Mouse (Mus musculus): ENCODE results near the gene Dpy30.

Dpy30 gene

DNA sequence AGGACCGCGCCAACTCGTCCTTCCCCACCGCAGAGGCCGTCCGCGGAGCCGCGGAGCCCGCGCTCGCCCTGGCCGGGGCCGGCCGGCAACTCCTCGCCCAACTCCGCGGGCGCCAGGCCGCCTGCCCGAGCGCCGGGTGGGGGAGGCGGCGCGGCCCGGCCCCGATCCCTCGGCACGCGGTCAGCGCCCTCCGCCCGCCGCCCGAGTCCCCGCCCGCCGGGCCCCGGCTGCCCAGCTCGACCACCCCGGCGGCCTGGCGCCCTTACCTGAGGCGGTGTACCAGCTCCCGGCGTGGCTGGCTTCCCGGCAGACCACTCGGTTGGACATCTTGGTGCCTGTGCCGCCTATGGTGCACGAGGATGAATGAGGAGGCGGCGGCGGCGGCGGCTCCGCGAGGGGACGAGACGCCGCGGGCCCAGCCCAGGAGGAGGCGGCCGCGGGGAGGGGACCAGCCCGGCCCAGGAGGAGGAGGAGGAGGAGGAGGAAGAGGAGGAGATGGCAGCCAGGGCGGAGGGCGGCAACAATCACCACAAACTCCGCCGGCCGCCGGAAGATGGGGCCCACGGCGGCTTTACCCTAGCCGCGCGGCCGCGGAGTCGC is 29.2 kb downstream of the Dpy30 start:
- peak; percentile 39 to 60 for DNase-seq (ENCODE audit: low spot score in 2 of 2)

DNA sequence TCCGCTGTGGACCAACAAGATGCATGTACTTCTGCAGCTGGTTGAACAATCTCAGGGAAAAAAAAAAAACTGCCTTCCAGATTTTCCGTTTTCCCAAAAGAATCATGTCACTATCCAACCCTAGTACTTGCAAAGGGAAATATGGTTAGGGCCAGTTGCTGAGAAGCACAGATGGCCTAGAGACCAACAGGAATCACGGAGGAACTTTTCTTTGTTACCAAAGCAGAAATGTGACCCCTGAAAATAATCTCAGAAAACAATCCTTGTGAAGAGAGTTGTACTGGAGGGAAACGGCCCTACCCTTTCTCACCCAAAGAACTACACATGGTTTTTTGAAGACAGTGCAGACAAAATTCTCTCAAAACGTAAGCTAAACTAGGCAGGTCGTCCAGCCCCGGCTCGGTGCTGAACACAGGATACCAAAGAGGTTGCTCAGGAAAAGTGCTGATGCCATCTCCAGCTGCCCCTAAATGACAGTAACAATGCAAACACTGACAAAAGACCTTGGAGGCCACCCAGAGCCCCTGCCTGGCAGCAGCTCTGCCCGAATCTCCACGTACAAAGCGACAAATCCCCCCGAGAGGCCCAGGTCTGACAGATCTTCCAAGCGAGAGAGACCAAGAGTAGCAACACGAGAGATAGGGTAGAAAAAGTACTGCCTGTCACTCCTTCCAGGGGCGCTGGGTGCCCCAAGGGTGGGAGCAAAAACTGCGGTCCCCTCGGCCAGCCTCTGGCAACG is 29.9 kb downstream of the Dpy30 start:
- peak in 1 of 2 experiments; percentile 23 for DNase-seq (ENCODE audit: low spot score in 2 of 2)

DNA sequence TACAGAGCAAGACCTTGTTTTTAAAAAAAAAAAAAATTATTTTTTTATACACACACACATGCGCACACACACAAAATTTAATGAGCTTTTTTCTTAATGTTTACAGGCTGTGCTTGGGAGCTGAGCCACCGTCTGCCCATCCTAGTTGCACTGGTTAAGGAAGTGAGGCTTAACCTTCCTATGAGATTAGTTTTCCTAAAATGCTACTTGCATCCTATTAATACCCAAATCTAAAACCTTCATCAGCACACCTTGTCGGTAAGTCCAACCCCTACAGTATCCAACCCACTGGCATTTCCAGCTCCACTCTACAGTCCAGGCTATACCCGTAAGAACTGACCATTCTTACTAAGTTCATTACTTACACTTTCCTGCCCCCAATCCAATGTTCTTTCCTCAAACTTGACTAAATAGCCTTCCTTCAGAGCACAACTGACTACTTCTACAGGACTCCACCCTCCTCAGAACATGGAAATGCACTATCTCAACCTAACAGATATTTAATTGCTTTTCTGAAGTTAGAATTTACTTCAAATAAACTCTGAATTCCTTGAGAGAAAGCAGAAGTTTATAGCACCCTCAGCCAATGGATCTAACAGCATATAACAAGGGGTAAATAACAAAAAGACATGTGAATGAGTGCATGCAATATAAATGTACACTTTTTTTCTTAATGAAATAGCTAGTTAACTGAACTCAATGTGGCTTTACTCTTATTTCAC is 31.9 kb downstream of the Dpy30 start:
- no peak for DNase-seq (ENCODE audit: low spot score in 2 of 2)

GRCm38 (mm10) chr17:74290869-74291268 is 32.9 kb downstream of the Dpy30 start:
- no peak for DNase-seq (ENCODE audit: low spot score in 2 of 2)

GRCm38 (mm10) chr17:74290198-74290597 is 33.5 kb downstream of the Dpy30 start:
- no peak for DNase-seq (ENCODE audit: low spot score in 2 of 2)

DNA sequence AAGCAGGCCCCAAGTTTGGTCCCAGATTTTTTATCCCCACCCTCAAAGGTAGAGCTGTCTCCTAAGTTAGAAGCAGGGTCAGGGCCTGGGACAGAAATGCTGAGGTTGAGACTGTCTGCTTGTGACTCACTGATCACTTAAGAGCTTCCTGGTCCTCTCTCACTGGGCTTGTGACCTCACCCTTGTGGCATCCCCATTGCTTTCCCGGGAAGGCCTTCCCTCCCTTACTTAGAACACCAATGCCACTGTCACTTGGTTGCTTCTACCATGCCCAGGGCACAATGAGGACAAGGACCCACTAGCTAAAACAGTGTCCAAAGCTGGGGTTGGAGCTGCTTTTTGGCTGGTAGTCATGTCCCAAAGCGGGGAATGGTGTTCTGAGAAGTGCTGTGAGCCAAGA is 35.1 kb downstream of the Dpy30 start:
- no peak for DNase-seq (ENCODE audit: low spot score in 2 of 2)

DNA sequence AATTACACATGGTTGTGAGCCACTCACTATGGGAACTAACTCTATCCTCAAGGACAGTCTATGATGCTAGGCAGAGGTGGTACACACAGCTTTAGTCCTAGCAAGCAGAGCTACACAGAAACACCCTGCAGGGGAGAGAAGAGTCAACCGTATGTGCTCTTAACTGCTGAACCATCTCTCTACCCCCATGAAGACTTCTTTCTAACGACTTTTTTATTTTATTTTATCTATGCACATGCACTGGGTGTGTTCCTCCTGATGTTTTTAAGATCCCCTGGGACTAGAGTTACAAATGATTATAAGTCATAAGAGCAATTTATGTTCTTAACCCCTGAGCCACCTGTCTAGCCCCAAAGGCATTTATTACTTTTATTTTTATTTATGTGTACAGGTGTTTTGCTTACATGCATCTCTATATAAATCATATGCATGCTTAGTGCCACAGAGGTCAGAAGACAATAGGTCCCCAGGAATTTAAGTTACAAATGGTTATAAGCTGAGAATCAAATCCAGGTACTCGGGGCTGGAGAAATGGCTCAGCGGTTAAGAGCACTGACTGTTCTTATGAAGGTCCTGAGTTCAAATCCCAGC is 37.5 kb downstream of the Dpy30 start:
- DNase-seq (ENCODE audit: low spot score in 2 of 2): no peak

DNA sequence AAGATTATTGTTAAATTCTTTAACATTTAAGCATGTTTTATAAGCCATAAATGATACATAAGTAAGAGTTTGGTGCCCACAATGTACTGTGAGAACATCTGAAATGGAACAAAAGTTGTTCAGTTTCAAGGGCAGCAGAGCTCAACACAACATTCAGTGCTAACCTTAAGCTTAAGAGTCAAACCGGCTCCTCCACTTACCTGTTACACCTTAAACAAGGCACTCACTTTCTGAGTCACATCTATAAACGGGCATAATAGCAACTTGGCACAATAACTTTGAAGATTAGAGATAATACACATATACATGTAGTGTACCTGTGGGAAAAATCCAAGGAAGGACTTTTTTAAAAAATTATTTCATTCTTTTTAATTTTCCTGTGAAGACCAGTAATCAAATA is 38.0 kb downstream of the Dpy30 start:
- no peak for DNase-seq (ENCODE audit: low spot score in 2 of 2)

DNA sequence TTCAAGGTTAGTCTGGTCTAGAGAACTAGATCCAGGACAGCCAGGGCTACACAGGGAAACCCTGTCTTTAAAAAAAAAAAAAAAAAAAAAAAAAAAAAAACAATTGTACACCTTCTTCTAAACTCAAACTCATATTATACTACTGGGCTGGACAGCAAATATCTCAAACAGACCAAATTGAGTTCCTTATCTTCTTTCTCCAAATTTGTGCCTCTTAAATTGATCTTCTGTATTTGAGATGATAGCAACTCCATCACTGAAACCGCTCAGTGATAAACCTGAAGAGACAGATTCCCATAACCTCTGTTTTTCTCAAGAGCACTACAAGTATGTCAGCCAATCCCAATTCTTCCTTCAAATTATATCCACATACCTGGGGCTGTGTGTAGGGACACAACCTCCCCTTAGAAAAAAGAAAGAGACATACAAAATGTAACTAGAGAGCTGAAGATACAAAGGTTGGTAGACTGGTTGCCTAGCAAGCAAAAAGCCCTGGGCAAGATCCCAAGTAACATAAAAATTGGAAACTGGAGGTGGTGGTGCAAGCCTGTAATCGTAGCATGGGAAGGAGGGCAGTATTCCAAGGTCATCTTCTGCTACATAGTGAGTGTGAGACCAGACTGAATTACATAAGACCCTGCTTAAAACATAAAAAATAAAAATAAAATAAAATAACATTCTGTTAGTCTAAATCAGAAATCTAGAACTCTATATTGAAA is 39.2 kb downstream of the Dpy30 start:
- DNase-seq (ENCODE audit: low spot score in 2 of 2): no peak

DNA sequence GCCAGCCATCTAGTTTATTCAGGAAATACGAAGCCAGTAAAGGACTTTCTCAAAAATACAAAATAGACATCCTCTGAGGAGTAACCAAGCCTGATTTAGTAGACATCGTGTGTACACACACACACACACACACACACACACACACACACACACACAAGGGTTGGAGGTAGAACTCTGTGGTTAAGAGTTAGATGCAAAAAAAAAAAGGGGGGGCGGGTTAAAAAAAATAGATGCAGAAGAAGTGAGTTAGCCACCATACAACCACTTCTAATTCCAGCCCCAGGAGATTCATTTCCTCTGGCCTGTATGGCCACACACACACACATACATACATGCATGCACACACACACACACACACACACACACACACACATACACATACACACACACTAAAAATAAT is 41.7 kb downstream of the Dpy30 start:
- DNase-seq (ENCODE audit: low spot score in 2 of 2): no peak

- no peak for DNase-seq (ENCODE audit: low spot score in 2 of 2)
Observed at GRCm38 (mm10) chr17:74278966-74279869, 44.5 kb downstream of the Dpy30 start.

GRCm38 (mm10) chr17:74274471-74274870 is 49.3 kb downstream of the Dpy30 start:
- DNase-seq (ENCODE audit: low spot score in 2 of 2): no peak

- no peak for DNase-seq (ENCODE audit: low spot score in 2 of 2)
Observed at GRCm38 (mm10) chr17:74272683-74273205, 51.0 kb downstream of the Dpy30 start.

- DNase-seq (ENCODE audit: low spot score in 2 of 2): no peak
Observed at GRCm38 (mm10) chr17:74271541-74272268, 52.0 kb downstream of the Dpy30 start.

DNA sequence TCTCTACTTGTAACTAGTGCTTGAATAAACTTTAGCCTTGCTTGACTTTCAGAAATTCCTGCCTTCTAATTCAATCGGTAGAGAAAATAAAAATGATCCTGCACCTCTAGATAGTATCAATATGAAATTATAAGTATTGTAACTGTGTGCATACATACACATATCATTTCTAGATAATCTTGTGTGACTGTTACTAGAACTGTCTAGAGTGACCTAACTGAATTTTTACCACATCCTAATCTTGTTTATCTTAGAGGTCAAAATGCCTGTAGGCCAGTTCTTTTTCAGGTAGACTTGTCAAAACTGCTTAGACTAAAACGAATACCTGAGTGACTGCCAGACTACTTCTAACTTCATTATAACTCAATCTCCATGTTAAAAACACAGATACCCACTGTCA is 53.5 kb downstream of the Dpy30 start:
- no peak for DNase-seq (ENCODE audit: low spot score in 2 of 2)

DNA sequence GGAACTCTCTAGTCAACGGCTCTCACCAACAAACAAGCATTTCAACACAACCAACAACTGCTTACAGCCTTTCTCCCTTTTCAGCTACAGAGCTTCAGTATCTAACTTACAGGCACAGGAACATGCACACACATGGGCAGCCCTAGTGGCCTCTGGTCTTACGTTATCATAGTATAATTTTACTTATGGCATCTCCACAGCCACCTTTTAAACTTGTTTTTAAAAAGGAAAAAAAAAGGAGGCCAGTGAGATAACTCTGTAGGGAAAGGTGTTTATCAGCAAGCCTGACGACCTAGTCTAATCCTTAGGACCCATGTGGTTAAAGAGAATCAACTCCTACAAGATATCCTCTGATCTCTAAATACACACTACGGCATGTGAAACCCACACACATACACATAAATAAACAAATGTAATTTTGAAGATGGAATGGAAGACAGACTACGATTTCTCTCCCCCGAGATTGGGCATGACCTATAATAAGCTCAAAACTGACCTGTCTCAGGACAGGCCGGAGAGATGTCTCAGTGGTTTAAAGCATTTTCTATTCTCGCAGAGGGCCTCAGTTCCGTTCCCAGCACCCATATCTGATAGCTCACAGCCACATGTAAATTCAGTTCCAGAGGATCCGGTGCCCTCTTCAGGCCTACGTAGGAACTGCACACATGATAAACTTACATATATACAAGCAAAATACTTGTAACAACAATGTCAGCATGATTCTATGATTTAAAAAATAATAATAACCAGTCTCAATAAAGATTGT is 56.1 kb downstream of the Dpy30 start:
- no peak for DNase-seq (ENCODE audit: low spot score in 2 of 2)

DNA sequence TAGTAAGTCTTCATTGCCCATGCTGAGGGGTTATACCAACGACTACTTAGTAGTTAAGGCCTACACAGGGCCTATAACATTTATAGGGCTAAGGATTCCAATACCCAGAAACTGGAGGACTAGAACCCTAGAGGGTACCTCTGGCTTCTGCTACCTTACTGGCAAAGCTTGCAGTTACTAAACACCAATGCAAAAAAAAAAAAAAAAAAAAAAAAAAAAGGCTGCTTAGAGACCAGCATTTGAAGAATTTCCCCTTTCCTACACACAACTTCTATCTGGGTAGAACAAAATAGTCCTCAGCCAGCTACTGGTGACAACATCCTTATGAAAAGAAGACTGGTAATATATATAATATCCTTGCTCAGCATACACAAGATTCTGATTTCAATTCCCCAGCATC is 58.1 kb downstream of the Dpy30 start:
- no peak for DNase-seq (ENCODE audit: low spot score in 2 of 2)

GRCm38 (mm10) chr17:74265156-74265505 is 58.6 kb downstream of the Dpy30 start:
- DNase-seq (ENCODE audit: low spot score in 2 of 2): no peak

All from frontal cortex, postnatal 14 days (tissue).